Mouse (Mus musculus) mammary gland, adult 2 months (tissue): Measurements from ENCODE around the gene Dhps. TPM values are rescaled to one million over a fixed set of nuclear protein-coding genes. Genes with fewer than 3 reads are reported as not detected.

Experiments
- polyA plus RNA-seq: library from polyadenylated mRNA; depleted of rRNA; stranded (reverse); fragments of >200 nt; gene quantifications from 2 replicates; pipeline ENCODE4 v1.2.3, GENCODE M21; 2012; ENCODE audit warnings: low replicate concordance; rRNA removed

The Dhps gene
- 37.4 and 72.8 TPM in 2 replicates for polyA plus RNA-seq

GRCm38 (mm10) chr8:85071514-85072281 lies at the start of gene Dhps:
Gene Dhps (plus strand): TSS chr8:85071757.

GRCm38 (mm10) chr8:85025098-85025932 lies 46.2 kb upstream of the Dhps start, which contains the start of gene Asna1:
Gene Asna1 (minus strand): TSS chr8:85025281.

DNA sequence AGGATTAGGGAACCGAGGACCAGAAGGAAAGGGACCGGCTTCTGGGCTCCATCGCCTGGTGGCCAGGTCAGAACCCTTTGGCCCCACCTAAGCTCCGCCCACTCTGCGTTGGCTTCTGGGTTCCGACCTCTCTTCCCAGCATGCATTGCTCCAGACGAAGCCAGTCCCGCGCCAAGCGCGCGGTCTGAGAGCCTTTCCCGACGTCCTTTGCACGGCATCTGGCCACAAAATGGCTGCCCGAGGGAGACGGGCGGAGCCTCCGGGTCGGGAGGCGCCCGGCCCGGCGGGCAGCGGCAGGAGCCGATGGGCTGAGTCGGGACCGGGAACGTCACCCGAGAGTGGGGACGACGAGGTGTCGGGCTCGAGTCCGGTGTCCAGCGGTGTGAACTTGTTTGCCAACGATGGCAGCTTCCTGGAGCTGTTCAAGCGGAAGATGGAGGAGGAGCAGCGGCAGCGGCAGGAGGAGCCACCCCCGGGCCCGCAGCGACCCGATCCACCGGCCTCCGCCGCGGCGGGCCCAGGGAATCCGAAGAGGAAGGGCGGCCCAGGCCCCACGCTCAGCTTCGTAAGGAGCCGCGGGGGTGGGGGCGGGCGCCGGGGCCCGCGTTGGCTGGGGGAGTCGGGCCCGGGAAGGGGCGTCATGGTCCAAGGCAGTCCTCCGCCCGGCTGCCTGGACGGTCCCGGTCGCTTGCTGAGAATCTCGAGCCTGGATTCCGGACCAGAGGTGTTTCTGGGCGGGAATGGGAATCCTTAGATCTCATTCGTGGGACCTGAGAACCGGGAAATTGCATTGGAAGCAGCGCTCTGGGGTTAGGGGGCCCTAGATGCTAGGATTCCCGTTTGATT lies 44.7 kb upstream of the Dhps start, which contains the start of gene Trir:
Trir (plus strand) TSS at position 154 of the 846 bp plus-strand sequence.

GRCm38 (mm10) chr8:85036718-85037365 lies 34.7 kb upstream of the Dhps start, which contains the start of gene Tnpo2:
Gene Tnpo2 (plus strand): TSS chr8:85036915.

GRCm38 (mm10) chr8:85059879-85060616 lies 11.5 kb upstream of the Dhps start, which contains the start of gene Fbxw9:
Gene Fbxw9 (plus strand): TSS chr8:85060055.

DNA sequence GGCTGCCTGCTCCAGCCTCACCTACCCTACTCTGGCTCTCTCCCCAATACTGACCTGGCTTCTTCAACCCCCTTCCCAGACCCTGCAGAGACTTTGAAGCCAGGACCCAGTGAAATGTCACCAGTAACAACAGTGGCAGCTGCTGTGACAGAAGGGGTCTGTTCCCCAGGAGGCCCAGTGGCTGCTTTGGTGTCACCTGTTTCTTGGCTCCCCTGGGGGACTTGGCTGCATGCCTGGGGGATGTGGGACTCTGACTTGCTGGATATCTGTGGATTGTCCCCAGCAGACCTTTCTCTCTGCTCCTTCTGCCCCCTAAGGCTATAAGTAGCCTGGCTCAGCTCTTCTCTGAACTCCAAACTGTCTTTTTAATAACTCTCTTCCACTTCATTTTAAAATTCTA lies 3.6 kb upstream of the Dhps start, which contains the start of gene Gm5741:
Gm5741 (minus strand) TSS at position 1 of the 400 bp plus-strand sequence.

DNA sequence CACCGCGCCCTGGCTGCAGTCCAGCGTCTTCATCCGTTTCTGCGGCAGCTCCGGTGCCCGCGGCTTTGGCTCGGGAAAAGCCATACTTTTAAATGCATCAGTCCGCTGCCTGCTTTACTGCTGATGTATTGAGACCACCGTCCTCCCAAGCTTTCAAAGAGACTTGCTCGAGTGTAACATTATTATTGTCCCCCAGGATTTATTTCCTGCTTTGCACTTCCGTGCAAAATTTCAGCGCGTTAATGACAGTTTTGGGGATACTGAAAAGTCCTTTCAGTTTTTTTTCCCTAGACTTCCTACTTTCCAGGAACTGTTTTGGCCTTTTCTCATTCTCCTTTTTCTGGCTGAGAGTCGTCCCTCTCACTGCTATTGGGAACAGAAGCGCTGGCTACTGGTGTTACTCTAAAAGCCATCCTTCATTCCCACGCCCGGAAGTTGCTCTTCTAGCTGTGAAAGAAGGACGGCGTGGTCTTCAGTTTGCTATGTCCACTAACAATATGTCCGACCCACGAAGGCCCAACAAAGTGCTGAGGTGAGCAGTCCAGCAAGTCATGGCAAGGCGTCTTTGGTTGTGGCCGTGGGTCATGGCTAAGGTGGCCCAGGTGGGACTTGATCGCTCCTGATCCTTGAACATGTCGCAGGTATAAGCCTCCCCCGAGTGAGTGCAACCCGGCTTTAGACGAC lies 9.1 kb downstream of the Dhps start, which contains the start of gene Wdr83os:
Wdr83os (plus strand) TSS at position 209 of the 684 bp plus-strand sequence.

GRCm38 (mm10) chr8:85081216-85081555 lies 9.6 kb downstream of the Dhps start, which contains the start of gene Wdr83:
Gene Wdr83 (minus strand): TSS chr8:85081306.

DNA sequence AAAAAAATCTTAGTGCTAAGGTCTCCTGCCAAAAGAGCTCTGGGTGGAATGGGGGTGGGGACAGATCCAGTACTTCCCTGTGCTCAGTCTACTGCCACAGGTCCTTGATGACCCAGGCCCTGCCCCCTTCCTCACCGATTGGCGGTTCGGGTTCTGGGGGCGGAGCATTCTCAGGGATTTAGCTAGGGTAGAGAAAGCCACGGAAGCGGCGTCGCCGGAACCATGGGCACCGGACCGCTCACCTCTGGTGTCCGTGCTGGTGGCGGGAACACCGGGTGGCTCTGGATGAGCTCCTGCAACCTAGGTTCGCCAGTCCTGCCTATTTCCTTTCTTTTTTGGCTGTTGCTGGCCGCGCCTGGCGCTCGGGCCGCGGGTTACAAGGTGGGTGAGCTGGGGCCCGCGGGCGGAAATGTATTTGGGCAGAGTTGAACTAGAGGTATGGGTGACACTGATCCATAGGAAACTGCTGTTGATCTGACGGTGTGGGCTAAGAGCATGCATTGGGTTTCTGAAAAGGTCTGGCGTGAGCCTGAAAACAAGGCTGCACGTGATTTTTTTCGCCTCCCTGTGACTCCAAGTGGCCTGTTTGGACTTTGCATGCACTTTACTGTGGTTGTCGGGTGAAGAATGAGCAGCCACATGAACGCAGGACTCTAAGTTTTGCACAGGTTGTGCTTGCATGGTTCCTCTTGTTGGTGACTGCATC lies 11.7 kb downstream of the Dhps start, which contains the start of gene Man2b1:
Man2b1 (plus strand) TSS at position 163 of the 706 bp plus-strand sequence.

GRCm38 (mm10) chr8:85122995-85123394 lies 51.4 kb downstream of the Dhps start, which contains the start of gene Zfp791:
Gene Zfp791 (minus strand): TSS chr8:85123095.

Other genes with a start within 250 kb of the Dhps start
- 2.4 and 2.9 TPM in 2 replicates for gene Dand5, start 248.9 kb upstream of the Dhps start, polyA plus RNA-seq
- 13.8 and 69.9 TPM in 2 replicates for gene Gadd45gip1, start 240.2 kb upstream of the Dhps start, polyA plus RNA-seq
- 82.5 and 118 TPM in 2 replicates for gene Rad23a, start 231.1 kb upstream of the Dhps start, polyA plus RNA-seq
- 159 and 214 TPM in 2 replicates for gene Calr, start 224.8 kb upstream of the Dhps start, polyA plus RNA-seq
- gene Farsa, start 214.8 kb upstream of the Dhps start, polyA plus RNA-seq, result 45.3 and 57.4 TPM in 2 replicates
- gene Syce2, start 199.6 kb upstream of the Dhps start, polyA plus RNA-seq, result 0.81 and 0.99 TPM in 2 replicates
- 105 and 190 TPM in 2 replicates for gene Gcdh, start 177.8 kb upstream of the Dhps start, polyA plus RNA-seq
- 0.16 and 0.51 TPM in 2 replicates for gene Klf1, start 169.8 kb upstream of the Dhps start, polyA plus RNA-seq
- 41.2 and 44.9 TPM in 2 replicates for gene Dnase2a, start 163.2 kb upstream of the Dhps start, polyA plus RNA-seq
- gene Mast1, start 134.4 kb upstream of the Dhps start, polyA plus RNA-seq, result 0.14 and 0.35 TPM in 2 replicates
- not detected in 2 replicates for gene Rtbdn, start 124.8 kb upstream of the Dhps start, polyA plus RNA-seq
- 2.1 TPM in 1 of 2 replicates, not detected in the other for gene Gm49661, start 102.3 kb upstream of the Dhps start, polyA plus RNA-seq
- 111 and 179 TPM in 2 replicates for gene Prdx2, start 102.2 kb upstream of the Dhps start, polyA plus RNA-seq
- 44.4 and 48.4 TPM in 2 replicates for gene Rnaseh2a, start 102.0 kb upstream of the Dhps start, polyA plus RNA-seq
- 50.5 and 206 TPM in 2 replicates for gene Junb, start 93.0 kb upstream of the Dhps start, polyA plus RNA-seq
- gene Hook2, start 81.2 kb upstream of the Dhps start, polyA plus RNA-seq, result 7.7 and 9.8 TPM in 2 replicates
- 0.11 TPM in 1 of 2 replicates, not detected in the other for gene Best2, start 57.2 kb upstream of the Dhps start, polyA plus RNA-seq
- gene Asna1, start 46.5 kb upstream of the Dhps start, polyA plus RNA-seq, result 106 and 148 TPM in 2 replicates
- gene Trir, start 44.9 kb upstream of the Dhps start, polyA plus RNA-seq, result 44.8 and 82.2 TPM in 2 replicates
- 63.6 and 82.2 TPM in 2 replicates for gene Tnpo2, start 34.8 kb upstream of the Dhps start, polyA plus RNA-seq
- 39.5 and 40.0 TPM in 2 replicates for gene Fbxw9, start 11.7 kb upstream of the Dhps start, polyA plus RNA-seq
- gene Gm5741, start 3.8 kb upstream of the Dhps start, polyA plus RNA-seq, result not detected in 2 replicates
- gene Wdr83os, start 9.0 kb downstream of the Dhps start, polyA plus RNA-seq, result 123 and 209 TPM in 2 replicates
- 25.9 and 27.9 TPM in 2 replicates for gene Wdr83, start 9.5 kb downstream of the Dhps start, polyA plus RNA-seq
- gene Man2b1, start 11.5 kb downstream of the Dhps start, polyA plus RNA-seq, result 95.4 and 120 TPM in 2 replicates
- gene Zfp791, start 51.3 kb downstream of the Dhps start, polyA plus RNA-seq, result 0.25 and 0.57 TPM in 2 replicates
- gene Cks1brt, start 80.2 kb downstream of the Dhps start, polyA plus RNA-seq, result not detected in 2 replicates
- not detected in 2 replicates for gene Olfr371, start 154.2 kb downstream of the Dhps start, polyA plus RNA-seq
- 8.7 and 12.0 TPM in 2 replicates for gene Orc6, start 227.9 kb downstream of the Dhps start, polyA plus RNA-seq
- 8.6 and 25.0 TPM in 2 replicates for gene Vps35, start 228.0 kb downstream of the Dhps start, polyA plus RNA-seq